Mouse (Mus musculus) erythroblast, embryonic 14.5 days (primary cell): ENCODE results near the gene Ptprz1.

Source experiments
- GATA1 ChIP-seq: IDR thresholded peaks from 2 replicates; pipeline ENCODE4 v1.6.1; 2012; ENCODE audit warnings: low read length, inconsistent platforms, mixed read lengths
- TAL1 ChIP-seq: IDR thresholded peaks from 3 replicates; pipeline ENCODE4 v1.6.1; 2012; ENCODE audit warnings: low read length, inconsistent platforms, mixed read lengths

DNA sequence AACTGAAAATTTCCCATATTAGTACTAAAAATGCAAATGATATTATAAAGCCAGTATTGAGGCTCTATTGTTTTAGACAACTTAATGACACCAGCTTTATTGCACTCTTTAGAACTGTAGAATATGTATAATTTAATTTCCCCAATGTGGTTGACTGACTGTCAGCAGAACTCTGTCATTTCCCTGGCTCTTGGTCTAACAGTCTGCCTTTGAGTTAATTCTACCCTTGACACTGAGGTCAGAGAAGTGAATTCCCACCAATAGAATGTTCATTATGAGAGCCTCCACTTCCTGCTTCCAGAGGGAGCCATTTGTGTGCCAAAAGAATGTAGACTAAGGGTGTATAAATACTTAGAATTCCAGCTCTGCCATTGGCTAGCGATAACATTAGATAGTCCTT, 152.9 kb downstream of the Ptprz1 start:
- TF ChIP-seq GATA1 (no peak), TAL1 (no peak)
